Mouse (Mus musculus): ENCODE results near the gene Gm42906. TPM values are rescaled to one million over a fixed set of nuclear protein-coding genes. Genes with fewer than 3 reads are reported as not detected.

The Gm42906 gene
- total and polyA plus RNA-seq, 2 experiments from 2014 or later = not detected

GRCm38 (mm10) chr5:151133744-151134143, 294.2 kb downstream of the Gm42906 start:
- ATAC-seq = no peak
- H3K4me1 ChIP-seq (ENCODE audit: insufficient read depth) = no peaks in the 10 kb centered on the region
- H3K9me3 ChIP-seq (ENCODE audit: low read length) = no peaks in the 10 kb centered on the region
- no peaks in the 10 kb centered on the region for H3K36me3 ChIP-seq (ENCODE audit: insufficient read depth)
- no peak overlapping the region for H3K27ac ChIP-seq (ENCODE audit: low read depth, low read length)
- 95% methylated on average over 14 of the region's 14 CpGs for WGBS
- H3K27me3 ChIP-seq (ENCODE audit: insufficient read depth, low read length) = no peaks in the 10 kb centered on the region
- TF ChIP-seq CTCF (IDR thresholded peaks at IDR 0.05; ENCODE audit: low read depth) = no peak
- no peak overlapping the region for H3K4me3 ChIP-seq (ENCODE audit: low read depth, low read length)
- DNase-seq = no peak
- H3K9ac ChIP-seq = no peak overlapping the region
- no peak overlapping the region for H3K4me2 ChIP-seq (ENCODE audit: low read depth)

- no peaks in the 10 kb centered on the region for H3K9me3 ChIP-seq (ENCODE audit: low read length)
- no peak overlapping the region for H3K9ac ChIP-seq
- TF ChIP-seq CTCF (IDR thresholded peaks at IDR 0.05; ENCODE audit: low read depth) = no peak
- ATAC-seq = no peak
- no peak overlapping the region for H3K4me3 ChIP-seq (ENCODE audit: low read depth, low read length)
- no peak overlapping the region for H3K4me2 ChIP-seq (ENCODE audit: low read depth)
- no peak overlapping the region for H3K27ac ChIP-seq (ENCODE audit: low read depth, low read length)
- H3K27me3 ChIP-seq (ENCODE audit: insufficient read depth, low read length) = no peaks in the 10 kb centered on the region
- no peaks in the 10 kb centered on the region for H3K36me3 ChIP-seq (ENCODE audit: insufficient read depth)
- DNase-seq = no peak
- H3K4me1 ChIP-seq (ENCODE audit: insufficient read depth) = no peaks in the 10 kb centered on the region
- WGBS = 87% methylated on average over 2 of the region's 2 CpGs
These were observed 298.2 kb downstream of the Gm42906 start for GRCm38 (mm10) chr5:151129762-151130161.

GRCm38 (mm10) chr5:151127298-151127717, 300.7 kb downstream of the Gm42906 start:
- H3K27ac ChIP-seq (ENCODE audit: low read depth, low read length) = no peak overlapping the region
- DNase-seq (no peak), ATAC-seq (no peak)
- no peak overlapping the region for H3K9ac ChIP-seq
- H3K4me1 ChIP-seq (ENCODE audit: insufficient read depth) = no peaks in the 10 kb centered on the region
- H3K36me3 ChIP-seq (ENCODE audit: insufficient read depth) = no peaks in the 10 kb centered on the region
- no peaks in the 10 kb centered on the region for H3K27me3 ChIP-seq (ENCODE audit: insufficient read depth, low read length)
- H3K9me3 ChIP-seq (ENCODE audit: low read length) = no peaks in the 10 kb centered on the region
- TF ChIP-seq CTCF (IDR thresholded peaks at IDR 0.05; ENCODE audit: low read depth) = no peak
- WGBS = 44% methylated on average over 6 of the region's 6 CpGs
- H3K4me3 ChIP-seq (ENCODE audit: low read depth, low read length) = no peak overlapping the region
- H3K4me2 ChIP-seq (ENCODE audit: low read depth) = no peak overlapping the region

GRCm38 (mm10) chr5:151126608-151127005, 301.4 kb downstream of the Gm42906 start:
- no peak for ATAC-seq
- no peaks in the 10 kb centered on the region for H3K9me3 ChIP-seq (ENCODE audit: low read length)
- WGBS = 74% methylated on average over 10 of the region's 10 CpGs
- H3K4me1 ChIP-seq (ENCODE audit: insufficient read depth) = no peaks in the 10 kb centered on the region
- no peaks in the 10 kb centered on the region for H3K27me3 ChIP-seq (ENCODE audit: insufficient read depth, low read length)
- H3K27ac ChIP-seq (ENCODE audit: low read depth, low read length) = no peak overlapping the region
- H3K4me3 ChIP-seq (ENCODE audit: low read depth, low read length) = no peak overlapping the region
- no peak overlapping the region for H3K9ac ChIP-seq
- no peak overlapping the region for H3K4me2 ChIP-seq (ENCODE audit: low read depth)
- H3K36me3 ChIP-seq (ENCODE audit: insufficient read depth) = no peaks in the 10 kb centered on the region
- DNase-seq = no peak
- no peak for TF ChIP-seq CTCF (IDR thresholded peaks at IDR 0.05; ENCODE audit: low read depth)

GRCm38 (mm10) chr5:151125985-151126607, 301.9 kb downstream of the Gm42906 start:
- H3K4me2 ChIP-seq (ENCODE audit: low read depth) = no peak overlapping the region
- no peaks in the 10 kb centered on the region for H3K9me3 ChIP-seq (ENCODE audit: low read length)
- H3K9ac ChIP-seq = no peak overlapping the region
- no peaks in the 10 kb centered on the region for H3K4me1 ChIP-seq (ENCODE audit: insufficient read depth)
- TF ChIP-seq CTCF (IDR thresholded peaks at IDR 0.05; ENCODE audit: low read depth) = no peak
- no peak overlapping the region for H3K4me3 ChIP-seq (ENCODE audit: low read depth, low read length)
- no peaks in the 10 kb centered on the region for H3K36me3 ChIP-seq (ENCODE audit: insufficient read depth)
- ATAC-seq (no peak), DNase-seq (no peak)
- no peak overlapping the region for H3K27ac ChIP-seq (ENCODE audit: low read depth, low read length)
- H3K27me3 ChIP-seq (ENCODE audit: insufficient read depth, low read length) = no peaks in the 10 kb centered on the region
- WGBS = 69% methylated on average over 6 of the region's 6 CpGs

GRCm38 (mm10) chr5:151117846-151118245, 310.1 kb downstream of the Gm42906 start:
- no peak for DNase-seq
- no peak for TF ChIP-seq CTCF (IDR thresholded peaks at IDR 0.05; ENCODE audit: low read depth)
- H3K4me2 ChIP-seq (ENCODE audit: low read depth) = no peak overlapping the region

GRCm38 (mm10) chr5:151116192-151116887, 311.6 kb downstream of the Gm42906 start:
- Histone ChIP-seq H3K9ac (no peak overlapping the region), H3K36me3 (ENCODE audit: insufficient read depth) (no peaks in the 10 kb centered on the region), H3K4me2 (ENCODE audit: low read depth) (no peak overlapping the region), H3K27me3 (ENCODE audit: insufficient read depth, low read length) (no peaks in the 10 kb centered on the region), H3K4me3 (ENCODE audit: low read depth, low read length) (no peak overlapping the region), H3K27ac (ENCODE audit: low read depth, low read length) (no peak overlapping the region), H3K4me1 (ENCODE audit: insufficient read depth) (no peaks in the 10 kb centered on the region), H3K9me3 (ENCODE audit: low read length) (no peaks in the 10 kb centered on the region)
- no peak for TF ChIP-seq CTCF (IDR thresholded peaks at IDR 0.05; ENCODE audit: low read depth)
- WGBS = 85% methylated on average over 5 of the region's 5 CpGs
- no peak for DNase-seq
- no peak for ATAC-seq

More at GRCm38 (mm10) chr5:151117846-151118245, 310.1 kb downstream of the Gm42906 start:
- Histone ChIP-seq H3K27me3 (ENCODE audit: insufficient read depth, low read length) (no peaks in the 10 kb centered on the region), H3K9ac (no peak overlapping the region), H3K4me1 (ENCODE audit: insufficient read depth) (no peaks in the 10 kb centered on the region), H3K36me3 (ENCODE audit: insufficient read depth) (no peaks in the 10 kb centered on the region), H3K27ac (ENCODE audit: low read depth, low read length) (no peak overlapping the region), H3K9me3 (ENCODE audit: low read length) (no peaks in the 10 kb centered on the region), H3K4me3 (ENCODE audit: low read depth, low read length) (no peak overlapping the region)
- WGBS = 87% methylated on average over 2 of the region's 2 CpGs
- ATAC-seq = no peak
